Mouse (Mus musculus) spleen, adult 18-20 months (tissue): ENCODE measurements at regions not wholly inside any gene's neighbourhood (a gene's known extent, or its start where the extent isn't known, plus 50 kb on each side); places are given as distances from the start of the nearest gene placed in this dataset.

Experiments
- DNase-seq, 2 experiments: peaks; one replicate each; pipeline ENCODE4 v3.0.0; 2022; ENCODE audit warnings: mixed read lengths in 2 of 2

DNA sequence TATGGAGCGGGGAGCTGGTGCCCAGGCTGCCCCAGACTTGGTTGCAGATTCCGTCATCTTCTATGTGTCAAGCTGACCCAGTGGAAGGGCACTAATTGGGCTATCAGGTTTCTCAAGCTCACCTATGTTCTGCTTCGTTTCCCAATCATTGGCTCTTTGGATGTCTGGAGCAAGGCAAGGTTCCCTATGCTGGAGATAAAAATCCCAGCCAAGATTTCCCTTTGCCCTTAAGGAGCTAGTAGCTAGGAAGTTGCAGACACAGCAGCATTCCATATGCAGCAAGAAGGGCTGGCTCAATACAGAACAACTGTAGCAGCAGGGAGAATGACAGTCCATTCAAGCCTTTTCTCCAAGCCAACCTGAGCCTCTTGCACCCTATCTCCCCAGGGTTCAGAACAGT, 159.2 kb upstream of the Zfp706 start:
- DNase-seq = no peak

DNA sequence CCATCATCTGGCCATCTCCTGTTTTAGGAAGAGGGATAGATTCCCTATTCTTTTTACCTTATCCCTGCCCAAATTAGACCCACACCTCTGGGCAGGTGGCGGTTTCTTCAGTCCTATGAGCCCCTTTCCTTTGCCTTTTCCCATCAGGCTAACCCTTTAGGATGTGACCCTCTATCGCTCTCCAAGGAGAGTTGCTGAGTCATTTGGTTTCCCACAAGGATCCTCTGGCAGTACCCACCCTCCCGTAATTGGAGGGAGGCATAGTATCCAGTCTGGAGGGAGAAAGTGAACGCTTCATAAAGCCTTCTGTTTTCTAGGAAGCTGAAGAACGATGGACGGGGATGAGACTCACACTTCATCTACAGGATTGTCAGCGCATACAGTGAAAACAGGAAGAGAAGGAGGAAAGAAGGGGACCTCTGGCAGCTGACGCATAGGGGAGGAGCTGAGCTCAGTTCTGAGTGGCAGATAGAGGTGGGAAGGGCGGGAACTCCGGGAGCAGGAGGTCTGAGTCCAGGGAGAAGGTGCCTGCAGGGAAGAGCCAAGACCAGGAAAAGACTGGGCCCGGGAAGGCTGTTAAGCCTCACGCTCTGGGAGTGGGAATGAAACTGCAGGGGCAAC, 158.4 kb upstream of the Zfp706 start:
- DNase-seq = no peak

DNA sequence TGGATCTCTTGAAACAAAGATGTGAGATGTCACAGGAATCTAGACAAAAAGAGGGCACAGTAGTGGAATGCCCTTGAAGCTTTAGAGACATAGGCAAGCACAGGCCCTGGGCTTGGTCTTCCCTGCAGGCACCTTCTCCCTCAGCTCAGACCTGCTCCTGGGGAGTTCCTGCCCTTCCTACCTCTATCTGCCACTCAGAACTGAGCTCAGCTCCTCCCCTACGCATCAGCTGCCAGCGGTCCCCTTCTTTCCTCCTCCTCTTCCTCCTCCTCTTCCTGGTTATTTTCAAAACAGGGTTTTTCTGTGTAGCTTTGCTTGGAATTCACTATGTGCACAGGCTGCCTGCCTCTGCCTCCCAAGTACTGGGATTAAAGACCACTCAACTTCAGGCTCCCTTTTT, 157.6 kb upstream of the Zfp706 start:
- DNase-seq = no peak

DNA sequence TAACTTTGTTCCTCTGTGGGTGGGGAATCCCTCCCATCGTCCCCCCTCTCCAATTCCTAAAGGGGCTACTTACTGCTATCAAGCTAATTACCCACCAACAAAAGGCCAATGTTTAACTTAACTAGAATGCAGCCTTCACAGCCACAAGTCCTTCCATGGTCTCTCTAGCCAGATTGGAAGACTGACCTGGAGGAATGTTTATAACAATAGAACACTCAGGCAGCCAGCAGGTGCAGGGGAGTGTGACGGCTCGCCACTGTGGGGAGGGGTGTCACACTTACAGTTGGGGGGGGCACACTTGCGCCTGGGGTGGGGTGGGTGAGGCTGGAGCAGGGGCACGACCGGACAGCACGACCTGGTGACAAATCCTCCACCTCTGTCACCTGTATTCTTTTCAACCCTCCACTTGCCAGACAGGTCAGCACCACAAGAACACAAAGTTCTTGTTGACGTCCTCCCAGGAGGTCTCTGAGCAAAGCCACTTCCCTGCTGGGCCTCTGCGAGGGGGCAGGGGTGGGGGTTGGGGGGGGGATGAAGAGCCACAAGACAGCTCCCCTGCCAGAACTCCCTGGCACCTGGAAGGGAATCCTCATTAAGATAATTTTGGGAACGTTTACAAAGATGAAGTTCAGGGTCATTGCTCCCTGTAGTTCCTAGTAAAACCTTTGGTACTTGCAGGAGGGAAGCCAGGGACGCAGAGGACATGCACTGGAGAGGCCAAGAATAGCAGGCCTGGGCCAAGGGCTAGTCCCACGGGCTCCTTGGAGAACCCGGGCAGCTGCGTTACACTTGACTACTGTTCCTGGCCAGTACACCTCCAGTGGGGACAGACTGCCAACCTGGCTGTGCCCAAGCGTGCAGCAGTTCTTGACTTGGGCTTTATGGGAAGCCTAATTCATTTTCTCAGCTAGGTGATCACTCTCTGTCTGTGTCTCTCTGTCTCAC, 156.9 kb upstream of the Zfp706 start:
- no peak for DNase-seq

DNA sequence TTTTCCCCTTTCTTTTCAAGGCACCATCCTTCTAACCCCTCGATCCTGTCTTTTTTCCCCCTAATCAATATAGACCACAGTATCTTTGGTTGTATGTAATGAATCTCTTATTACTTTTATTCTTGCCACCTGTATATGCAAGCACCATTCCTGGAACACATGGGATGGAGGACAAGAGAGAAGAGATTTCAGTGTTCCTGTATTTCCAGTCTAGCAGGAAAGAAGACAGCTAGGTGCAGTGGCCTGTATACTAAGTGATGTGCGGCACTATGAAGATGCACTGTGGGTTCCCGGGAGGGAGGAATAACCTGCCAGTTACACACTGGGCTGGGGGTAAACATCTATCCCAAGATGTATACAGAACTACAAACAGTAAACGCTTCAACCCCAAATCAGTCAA, 152.4 kb upstream of the Zfp706 start:
- DNase-seq = no peak

DNA sequence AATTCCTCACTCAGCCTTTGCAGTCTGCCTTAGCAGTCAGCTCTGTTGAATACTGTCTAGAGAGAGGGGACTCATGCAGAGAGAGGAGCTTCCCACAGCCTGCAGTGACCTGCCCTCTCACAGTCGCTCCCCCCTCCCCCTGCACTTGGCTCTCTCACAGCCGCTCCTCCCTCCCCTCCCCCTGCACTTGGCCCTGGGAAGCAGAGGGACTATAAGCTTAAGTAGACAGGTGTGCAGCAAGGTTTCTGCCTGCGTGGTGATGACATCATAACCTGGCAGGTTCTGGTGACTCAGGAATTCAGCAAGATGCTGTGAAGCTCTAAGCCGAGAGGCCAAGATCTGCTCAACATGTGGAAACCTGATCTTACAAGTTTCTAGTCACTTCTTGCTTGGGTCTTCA, 151.8 kb upstream of the Zfp706 start:
- DNase-seq = no peak

DNA sequence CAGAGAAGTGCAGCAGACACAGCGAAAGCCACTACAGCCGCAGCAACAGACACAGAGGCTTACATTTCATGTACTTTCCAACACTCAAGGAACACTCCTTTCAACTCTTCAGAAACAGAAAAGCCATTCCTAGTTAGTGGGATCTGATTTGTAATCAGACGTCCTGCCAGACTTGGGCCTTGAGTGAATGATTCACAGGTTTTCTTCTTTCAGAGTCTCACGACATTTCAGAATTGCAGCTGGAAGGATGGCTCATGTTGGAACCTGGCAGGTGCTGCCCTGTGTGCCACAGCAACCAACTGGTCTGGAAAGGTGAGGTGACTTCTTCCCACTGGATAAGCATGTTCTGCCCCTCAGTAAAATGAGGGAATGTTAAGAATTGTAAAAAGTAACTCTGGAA, 149.8 kb upstream of the Zfp706 start:
- no peak for DNase-seq

DNA sequence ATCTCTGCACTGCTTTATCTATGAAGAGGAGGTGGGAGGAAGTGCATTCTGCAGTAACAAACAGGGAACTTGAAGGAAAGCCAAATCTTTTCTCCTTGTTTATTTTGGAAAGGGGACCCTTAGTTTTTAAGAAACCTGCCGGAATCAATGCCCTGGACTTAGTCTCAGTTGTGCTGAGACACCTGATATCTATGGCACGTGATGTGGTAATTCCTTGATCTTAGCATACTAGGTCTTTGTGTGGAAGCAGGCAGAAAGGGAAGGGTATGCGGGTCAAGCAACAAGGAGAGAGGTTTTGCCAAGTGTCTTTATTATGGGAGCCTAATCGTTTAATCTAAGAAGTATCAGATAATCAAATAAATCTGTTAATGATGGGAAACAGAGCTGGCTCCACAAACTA, 147.4 kb upstream of the Zfp706 start:
- no peak for DNase-seq

DNA sequence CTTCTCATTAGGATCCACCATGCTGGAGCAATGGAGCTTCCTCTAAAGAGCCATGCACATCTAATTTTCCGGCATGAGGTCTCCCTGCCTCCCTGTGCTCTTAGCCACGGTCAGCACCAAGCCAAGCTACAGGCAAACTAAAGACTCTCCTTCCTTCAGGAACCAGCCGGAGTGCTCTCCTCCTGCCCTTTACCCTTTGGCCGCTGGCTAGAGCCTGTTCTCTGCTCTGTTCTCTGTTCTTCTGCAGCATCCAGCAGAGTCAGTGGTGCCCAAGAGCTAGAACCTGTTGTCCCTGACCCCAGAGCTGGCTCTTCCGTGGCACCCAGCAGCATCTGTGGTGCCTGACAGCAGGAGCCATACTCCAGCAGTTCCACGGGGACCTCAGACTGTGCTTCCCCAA, 145.6 kb upstream of the Zfp706 start:
- no peak for DNase-seq

DNA sequence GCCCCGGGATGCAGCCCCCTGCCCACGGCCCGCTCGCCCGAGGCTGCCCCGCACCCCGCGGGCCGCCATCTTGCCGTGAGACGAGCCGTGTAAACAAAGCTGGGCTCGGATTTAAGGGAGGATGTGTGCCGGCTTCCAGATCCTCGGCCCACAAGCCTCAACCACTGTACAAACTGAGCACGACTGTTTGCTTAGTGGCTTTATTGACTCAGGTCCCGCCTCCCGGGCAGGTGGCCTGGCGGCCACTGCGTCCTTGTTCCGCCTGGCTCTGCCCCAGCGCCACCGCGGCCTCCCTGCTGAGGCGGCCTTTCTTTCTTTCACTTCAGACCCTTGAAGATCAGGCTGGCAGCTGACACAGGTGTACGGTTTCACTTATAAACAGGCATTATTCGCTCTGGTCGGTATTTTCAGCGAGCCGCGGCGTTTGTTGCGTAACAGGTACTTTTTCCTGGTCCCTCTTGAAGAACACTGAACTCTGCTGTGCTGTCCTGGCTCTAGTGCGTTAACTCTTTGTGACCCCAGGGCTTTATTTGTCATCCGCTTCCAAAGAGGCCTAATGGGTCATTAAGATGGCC, 128.1 kb upstream of the Zfp706 start:
- peak; percentile 8 to 32 for DNase-seq

DNA sequence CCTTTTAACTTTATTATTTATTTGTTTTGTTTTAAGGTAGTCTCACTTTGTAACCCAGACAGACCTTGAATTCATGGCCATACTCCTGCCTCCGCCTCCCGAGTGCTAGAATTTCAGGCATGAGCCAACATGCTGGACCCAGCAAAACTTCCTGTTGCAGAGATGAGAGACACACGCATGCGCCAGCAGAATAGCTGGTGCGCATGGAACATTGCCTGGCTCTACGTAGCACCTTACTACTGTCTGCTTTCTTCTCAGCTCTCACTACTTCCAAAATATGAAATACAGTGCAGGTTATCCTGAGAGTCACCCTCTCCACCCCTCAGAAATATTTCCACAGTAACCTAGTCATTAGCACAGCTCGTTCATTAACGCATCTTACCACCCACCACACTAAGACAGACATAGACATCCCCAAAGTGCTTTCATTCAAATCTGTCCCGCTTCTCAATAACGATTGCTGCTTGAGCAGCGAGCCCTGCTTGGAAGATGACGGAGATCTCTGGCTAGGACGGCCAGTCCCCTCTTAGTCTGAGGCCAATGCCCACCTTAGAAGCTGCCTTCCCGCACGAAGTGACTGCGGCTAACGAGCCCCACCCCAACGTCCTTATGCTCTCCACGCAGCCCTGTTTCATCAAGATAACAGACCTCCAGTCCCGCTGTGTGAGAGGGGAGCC, 127.5 kb upstream of the Zfp706 start:
- no peak for DNase-seq

DNA sequence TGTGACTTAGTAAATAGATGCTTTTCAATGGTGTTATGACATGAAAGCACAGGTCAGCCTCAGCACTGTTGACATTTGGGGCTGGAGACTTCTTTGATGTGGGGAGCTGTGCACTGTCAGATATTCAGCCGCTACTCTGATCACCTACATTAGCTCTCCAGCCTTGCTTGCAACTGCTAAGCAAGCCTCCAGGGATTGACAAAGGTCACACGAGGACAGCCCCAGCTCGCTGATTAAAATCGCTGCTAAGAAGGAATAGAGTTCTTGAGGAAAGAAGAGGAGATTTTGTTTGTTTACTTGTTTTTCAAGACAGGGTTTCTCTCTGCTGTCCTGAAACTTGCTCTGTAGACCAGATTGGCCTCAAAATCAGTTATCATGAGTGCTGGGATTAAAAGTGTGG, 126.8 kb upstream of the Zfp706 start:
- DNase-seq = no peak

DNA sequence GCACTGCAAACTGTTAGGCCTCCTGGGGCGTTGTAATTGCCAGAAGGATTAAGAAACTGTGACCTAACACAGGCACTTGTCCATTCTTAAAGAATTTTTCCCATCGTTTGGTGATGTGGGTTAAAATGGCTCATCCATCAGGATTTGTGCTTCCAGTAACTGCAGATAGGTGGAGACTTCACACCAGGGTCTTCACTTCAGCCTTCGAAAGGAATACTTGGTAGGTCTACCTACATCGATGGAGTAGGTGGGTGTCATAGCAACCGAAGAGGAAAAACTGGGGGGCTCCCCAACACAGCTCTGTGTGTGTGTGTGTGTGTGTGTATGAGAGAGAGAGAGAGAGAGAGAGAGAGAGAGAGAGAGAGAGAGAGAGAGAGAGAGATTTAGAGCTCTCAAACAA, 126.3 kb upstream of the Zfp706 start:
- no peak for DNase-seq

DNA sequence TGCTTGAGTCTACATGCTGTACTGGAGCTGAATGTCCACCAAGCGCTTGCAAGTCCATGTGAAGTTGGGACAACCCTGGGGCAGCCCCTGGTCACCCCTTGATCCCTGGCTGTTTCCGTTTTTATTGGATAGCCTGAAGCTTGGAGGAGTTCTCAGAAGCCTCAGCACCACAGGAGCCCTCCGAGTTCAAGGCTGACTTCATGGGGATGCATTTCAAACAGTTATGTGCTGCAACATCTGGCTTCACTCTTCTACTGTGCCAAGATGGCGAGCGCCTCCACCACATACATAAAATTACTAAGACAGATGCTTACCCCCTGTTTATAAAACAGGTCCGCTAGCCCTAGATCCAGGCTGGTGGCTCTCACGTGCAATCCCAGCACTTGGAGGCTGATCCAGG, 120.1 kb upstream of the Zfp706 start:
- no peak for DNase-seq

DNA sequence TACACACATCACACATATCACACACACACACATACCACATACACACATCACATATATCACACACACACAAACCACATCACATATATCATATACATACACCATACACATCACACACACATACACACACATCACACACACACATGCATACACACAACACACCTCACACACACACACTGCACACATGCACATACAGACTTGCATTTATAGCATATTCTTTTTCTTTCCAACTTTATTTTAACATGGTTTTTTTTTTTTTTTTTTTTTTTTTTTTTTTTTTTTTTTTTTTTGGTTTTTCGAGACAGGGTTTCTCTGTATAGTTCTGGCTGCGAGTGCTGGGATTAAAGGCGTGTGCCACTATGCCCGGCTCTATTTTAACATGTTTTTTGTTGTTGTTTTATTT, 119.6 kb upstream of the Zfp706 start:
- DNase-seq = no peak

DNA sequence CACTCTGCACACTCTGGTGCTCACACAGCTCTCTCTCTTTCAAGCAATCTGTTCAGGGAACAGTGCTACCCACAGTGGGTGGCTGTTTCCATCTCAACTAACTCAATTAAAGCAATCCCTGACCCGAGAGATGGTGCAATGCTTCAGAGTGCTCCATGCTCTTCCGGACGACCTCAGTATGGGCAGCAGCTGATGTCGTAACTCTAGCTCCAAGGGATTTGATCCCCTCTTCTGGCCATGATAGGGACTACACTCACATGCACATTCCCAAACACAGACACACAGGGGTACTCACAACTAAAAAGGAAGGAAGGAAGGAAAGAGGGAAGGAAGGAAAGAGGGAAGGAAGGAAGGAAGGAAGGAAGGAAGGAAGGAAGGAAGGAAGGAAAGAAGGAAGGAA, 118.2 kb upstream of the Zfp706 start:
- no peak for DNase-seq

DNA sequence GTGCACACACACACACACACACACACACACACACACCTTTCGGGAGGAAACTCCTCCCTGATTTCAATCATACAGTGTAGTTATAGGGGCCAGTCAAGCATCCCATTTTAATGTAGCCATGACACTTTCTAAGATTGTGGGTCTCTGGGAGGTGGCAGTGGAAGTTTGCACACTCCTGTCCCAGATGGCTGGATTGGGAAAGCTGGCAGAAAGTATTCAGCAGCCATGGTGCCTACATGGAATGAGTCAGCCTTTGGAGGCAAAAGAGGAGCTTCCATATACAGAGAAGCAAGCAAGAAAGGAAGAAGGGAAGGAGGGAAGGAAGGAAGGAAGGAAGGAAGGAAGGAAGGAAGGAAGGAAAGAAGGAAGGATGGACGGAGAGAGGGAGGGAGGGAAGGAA, 117.4 kb upstream of the Zfp706 start:
- DNase-seq = no peak

DNA sequence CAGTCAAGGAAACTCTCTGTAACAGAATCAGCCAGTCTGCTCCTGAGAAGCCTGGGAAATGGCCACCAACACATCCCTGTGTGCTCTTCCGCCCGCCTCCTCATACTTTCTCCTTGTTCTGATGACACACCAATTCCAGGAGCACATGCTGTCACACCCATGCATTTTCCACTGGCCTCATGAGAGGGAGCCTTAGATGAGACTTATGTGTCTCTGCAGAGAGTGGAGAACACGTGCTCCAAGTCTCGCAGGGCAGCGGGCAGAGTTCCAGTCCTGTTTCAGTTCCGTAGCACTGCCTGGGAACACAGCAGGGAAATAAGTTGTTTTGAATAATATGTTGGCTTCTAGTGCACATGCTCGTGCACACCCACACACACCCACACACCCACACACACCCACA, 116.7 kb upstream of the Zfp706 start:
- DNase-seq = no peak

DNA sequence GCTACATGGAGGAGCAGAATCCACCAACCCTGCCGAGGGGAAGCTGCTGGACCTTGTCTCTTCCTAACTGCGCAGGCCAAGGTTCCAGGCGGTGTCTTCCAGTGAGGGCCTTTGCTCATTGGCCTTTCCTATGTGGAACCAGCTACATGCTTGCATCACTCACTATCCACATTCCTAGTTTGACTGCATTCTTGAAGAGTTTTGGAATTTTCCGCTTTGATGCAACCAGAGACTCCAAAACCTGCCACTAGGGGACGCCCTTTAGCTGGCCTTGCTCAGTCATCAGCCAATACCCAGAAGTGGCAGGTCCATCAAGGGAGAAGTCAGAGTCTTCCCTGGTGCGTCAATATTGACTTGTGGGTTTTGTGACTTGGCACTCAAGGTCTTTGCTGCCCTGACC, 112.8 kb upstream of the Zfp706 start:
- peak; percentile 22 to 67 for DNase-seq

DNA sequence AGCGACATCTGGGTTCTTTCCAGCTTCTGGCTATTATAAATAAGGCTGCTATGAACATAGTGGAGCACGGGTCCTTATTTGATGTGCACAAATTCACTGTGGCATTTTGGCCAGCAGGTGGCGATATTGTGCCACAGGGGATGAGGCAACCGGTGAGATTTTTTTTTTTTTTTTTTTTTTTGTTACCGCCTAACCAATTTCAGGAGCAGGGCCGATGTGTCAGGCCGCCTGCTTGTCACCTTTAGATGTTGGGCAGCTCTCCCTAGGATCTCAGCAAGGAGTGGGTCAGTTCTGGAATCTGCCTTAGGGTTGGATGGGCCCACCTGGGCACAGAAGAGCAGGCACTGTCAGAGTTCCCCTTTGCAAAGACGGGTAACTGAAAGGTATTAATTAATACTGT, 106.5 kb upstream of the Zfp706 start:
- peak; percentile 9 to 63 for DNase-seq

DNA sequence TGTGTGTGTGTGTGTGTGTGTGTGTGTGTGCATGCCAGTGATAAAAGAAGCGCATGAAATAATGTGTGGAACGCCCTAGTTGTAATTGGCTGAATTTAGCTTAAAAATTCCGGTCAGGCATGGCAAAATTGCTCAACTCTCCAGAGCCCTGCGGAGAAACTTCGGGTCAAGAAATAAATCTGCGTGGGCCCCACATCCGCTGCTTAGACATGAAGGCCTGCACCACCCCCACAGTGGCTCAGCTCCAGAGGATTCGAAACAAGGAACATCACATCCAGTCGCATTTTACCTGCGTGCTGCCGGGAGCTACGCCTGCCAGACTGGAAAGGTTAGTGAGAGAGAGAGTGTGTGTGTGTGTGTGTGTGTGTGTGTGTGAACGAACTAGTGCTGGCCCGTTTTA, 102.9 kb upstream of the Zfp706 start:
- no peak for DNase-seq

DNA sequence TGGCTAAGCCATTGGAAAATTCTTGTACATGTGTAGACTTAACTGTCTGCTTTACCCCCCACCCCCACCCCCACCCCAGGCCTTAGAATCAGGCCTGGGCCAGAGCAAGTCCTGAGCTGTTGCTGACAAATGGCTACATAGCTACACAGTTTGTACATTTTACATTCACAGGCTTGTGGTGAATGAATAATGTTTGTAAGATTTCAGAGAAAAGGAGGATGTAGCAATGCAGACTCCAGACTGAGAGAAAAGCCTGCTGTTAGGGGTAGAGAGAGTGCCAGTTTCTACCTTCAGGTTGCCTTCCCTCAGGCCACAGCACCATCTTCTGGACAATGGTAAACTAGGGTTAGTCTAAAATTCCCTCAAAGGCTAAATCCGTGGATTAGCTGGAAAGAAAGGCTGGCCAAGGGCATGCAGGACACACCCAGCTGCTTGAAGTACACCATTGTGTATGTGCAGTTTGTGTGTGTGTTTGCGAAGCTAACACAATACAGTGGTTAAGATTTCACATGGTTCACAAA, 94.5 kb upstream of the Zfp706 start:
- no peak for DNase-seq

DNA sequence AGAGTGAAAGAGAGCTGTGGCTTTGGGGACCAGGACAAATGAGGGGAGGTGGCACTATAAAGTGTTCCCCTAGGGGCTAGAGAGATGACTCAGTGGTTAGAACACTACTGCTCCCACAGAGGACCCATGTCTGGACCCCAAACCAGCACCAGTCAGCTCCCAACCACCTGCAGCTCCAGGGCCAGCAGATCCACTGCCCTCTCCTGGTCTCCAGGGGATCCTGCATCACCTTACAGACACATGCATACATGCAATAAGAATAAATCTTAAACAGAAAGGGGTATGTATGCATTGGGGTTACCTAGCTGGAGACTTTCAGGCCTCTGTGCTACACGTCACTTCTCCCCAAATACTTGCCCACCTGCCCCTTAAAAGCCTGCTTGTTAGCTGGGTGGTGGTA, 93.8 kb upstream of the Zfp706 start:
- no peak for DNase-seq
